Mouse (Mus musculus) B cell, adult 2 months (primary cell): ENCODE measurements around the gene Dapp1.
"Not testable (repeated sequence)": the region's sequence is repeated elsewhere in the genome, so short reads cannot be mapped to it uniquely, and the experiment has no call there.

Source experiments
- DNase-seq, 2 experiments: peaks; one replicate each; pipeline ENCODE4 v3.0.0; 2022

The Dapp1 gene

DNA sequence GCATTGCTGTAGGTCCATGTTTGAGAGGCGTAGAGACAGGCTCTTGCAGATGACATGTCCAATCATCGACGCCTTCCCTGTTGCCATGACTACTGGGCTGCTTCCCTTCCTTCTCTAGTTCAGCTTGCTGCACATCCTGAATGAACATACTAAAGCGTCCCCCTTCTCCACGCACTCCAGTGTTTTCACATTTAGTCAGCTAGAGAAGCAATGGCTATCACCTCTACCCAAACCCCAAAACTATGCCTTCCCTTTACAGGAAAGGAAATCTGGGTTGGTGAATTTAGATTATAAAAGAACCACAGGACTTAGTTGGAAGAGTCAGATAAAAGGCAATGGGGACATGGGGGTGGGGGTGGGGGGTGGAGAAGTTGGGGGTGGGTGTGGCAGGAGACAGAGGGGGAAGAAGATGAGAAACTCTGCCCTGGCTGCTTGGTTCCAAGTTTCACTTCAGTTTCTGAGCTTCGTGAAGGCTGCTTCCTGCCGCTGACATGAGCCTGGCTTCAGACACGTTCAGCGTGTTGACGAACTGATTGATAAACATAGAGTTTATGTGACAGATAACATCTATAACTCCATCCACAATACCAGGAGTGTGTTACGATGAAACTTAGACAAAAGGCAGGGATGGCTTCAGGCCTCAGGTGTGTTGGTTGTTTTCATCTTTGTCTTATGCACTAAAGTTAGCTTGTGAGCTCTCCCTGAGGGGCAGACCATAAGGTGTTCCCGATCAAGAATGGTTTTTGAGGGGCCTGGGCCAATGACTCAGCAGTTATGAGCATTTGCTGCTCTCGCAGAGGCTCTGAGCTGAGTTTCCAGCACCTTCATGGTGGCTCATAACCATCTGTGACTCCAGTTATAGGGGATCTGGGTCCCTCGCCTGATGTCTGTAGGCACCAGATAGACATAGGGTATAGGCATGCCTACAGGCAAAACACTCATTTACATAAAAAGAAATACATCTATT is 28.1 kb downstream of the Dapp1 start:
- DNase-seq: peak; percentile 65 to 71

DNA sequence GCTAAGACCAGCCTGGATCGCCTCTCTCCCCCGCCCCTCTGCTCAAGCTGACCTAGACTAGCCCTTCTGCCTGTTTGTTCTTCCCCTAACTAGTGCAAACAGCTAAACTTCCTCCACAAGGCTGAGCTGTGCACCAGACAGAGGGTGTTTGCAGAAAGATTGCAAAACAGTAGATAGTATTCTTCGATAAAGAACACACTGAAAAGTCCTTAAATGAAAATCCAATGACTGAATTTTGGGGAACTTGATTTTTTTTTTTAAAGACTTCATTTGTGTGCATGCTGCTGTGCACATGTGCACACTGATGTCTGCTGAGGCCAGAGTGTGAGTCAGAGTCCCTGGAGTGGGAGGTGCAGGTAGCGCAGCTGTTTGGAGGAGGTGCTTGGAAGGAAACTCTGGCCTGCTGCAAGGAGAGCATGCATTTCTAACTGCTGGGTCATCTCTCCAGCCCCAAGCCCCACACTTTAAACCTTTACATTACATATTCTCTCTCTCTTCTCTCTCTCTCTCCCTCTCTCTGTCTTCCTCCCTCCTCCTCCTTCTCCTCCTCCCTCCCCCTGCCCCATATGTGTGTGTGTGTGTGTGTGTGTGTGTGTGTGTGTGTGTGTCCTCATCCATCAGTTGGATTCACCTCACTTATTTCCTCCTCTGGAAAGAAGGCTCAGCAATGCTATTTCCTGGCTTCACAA is 29.0 kb downstream of the Dapp1 start:
- DNase-seq: peak; percentile 51 to 59

DNA sequence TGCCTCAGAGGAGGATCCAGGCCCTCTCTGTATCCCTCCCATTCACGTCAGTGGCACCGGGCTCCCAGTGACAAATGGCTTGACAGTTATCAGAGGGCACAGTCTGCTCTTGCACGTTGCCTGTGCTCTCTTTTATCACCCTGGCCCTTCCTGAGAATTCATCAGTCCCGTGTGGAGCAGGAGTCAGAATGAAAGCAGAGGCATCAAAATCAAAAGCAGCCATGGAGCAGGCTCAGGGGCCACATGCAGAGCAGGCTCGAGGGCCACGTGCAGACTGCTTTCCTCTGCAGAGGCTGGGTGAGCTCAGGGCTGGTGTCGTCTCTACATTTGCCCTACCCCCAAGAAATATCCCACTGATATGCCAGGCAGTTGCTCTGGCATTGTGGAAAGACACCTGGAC is 29.5 kb downstream of the Dapp1 start:
- DNase-seq: no peak

DNA sequence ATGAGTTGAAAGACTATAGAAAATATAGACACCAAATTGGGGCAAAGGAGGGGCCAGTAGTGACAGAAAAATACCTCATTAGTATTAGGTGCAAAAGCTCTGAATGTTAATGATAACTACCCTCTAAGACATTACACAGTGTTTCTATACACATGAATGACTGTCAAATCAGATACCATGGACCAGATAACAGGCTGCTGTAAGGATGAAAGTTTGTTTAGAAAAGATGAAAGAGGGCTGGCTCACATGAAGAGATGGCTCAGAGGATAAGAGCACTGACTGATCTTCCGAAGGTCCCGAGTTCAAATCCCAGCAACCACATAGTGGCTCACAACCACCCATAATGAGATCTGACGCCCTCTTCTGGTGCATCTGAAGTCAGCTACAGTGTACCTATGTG is 30.0 kb downstream of the Dapp1 start:
- not testable (repeated sequence) for DNase-seq

DNA sequence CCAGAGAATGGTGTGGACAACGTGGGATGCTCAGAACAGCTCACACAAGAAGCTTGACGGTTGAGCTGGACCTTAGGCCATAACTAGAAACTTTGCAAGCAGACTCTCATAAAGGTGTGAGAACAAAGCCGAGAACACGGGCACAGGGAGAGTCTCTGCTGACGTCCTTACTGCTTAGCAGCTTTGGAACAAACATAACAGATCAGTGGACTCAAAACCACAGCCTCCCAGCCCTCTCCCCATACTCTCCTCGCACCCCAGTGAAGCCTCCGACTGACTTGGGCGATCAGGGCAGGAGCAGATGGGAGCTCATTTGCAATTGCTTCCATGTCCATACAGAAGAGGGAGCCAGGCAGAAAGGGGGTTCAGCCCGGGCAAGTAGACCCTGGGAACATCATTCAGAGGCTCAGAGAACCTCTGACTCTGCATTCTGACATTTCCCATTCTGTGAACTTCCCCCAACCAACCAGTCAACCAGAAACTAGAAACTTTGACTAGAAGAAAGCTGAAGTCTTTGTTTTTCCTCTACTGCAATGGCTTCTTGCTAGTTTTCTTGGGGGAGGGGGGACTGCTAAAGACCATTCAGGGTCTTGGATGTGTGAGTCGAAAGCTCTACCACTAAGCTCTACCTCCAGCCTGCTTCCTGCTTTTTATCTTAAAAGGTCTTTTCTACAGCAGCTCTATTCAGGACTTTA is 31.0 kb downstream of the Dapp1 start:
- DNase-seq: peak; percentile 52 to 57

DNA sequence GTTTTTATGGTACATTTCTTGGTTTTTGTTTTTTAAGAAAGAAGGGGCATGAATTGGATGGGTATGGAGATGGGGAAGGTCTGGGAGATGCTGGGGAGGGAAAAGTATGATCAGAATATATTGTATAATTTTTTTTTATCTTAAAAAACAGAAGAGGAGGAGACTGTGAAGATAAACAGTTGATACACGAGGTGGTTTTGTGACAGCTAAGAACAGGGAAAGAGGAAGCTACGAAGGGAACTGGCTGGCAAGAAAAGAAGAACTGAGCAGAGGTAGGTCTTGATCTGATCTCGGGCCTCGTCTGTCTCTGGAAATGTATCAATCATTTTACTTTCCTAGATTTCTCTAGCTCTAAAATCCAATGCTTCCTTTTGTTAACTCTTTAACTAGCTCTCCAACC is 33.8 kb downstream of the Dapp1 start:
- peak; percentile 42 to 61 for DNase-seq

DNA sequence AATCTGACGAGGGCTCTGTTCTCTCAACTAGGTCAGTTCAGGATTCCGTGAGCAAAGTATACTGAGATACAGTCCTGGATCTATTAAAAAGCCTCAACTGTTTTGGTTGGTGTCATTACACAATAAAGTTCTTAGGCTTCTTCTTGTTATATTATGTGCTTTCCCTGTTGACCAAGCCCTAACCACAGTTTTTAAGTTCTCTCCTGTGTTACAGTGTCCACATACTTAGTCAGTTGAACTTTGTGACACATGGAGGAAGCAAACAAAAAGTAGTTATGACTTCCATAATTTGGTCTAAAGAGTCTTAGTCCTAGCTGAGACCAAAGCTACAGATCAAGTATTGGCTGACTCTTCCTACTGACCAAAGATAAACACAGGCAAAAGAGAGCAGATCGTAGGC is 34.5 kb downstream of the Dapp1 start:
- no peak for DNase-seq

DNA sequence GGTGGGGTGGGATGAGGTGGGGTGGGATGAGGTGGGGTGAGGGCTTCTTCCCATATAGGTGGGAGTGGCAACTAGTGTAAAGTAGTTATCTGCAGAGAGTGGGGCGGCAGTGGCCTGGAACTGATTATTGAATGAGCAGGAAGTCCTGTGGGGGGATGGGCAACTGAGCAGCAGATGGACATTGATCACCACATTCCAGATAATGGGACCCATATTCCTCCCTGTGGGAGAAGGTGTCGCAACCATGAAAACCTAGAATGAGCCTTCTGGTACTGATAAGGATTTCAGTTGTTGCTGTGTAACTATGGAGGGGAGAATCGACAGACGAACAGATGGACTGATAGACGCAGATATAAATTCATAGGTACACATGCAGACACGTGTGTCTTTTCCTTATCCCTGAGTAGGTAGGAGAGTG is 37.6 kb downstream of the Dapp1 start:
- no peak for DNase-seq

DNA sequence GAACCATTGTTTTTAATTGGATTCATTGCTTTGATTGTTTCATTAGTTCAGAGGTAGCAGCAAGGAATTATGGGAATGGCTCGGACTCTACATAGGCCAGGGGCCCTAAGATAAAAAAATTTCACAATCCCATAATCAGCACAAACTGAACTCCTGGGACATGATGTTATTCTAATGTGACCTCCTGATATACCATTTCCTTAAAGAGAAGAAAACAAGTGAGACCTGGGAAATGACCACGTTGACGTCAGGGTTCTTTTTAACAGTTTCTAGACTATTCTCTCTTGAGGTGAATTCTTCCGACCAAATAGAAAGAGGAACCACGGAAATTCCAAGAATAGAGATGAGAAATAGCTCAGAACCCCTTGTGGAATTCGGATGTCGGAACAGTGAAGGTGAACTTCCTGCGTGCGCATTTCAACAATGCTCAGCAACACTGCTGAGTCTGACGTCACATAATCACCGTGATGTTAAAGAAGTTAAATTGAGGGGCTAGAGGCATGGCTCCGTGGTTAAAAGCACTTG is 39.2 kb downstream of the Dapp1 start:
- no peak for DNase-seq

DNA sequence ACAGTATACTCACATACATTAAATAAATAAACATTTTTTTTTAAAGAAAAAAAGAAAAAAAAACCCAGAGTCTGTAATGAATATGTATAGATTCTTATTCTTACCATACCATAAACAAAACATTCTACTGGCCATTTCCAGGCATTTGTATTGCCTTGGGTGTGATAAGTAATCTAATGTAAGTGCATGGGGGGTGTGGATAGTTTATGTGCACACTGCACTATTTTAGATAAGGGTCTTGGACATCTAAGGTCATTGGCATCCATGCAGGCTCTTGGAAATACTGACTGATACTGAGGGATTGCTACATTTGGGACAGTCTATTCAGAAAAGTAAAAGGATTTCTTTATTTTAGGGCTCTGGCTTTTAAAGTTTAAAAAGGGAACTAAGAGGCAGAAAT is 39.8 kb downstream of the Dapp1 start:
- DNase-seq: no peak

DNA sequence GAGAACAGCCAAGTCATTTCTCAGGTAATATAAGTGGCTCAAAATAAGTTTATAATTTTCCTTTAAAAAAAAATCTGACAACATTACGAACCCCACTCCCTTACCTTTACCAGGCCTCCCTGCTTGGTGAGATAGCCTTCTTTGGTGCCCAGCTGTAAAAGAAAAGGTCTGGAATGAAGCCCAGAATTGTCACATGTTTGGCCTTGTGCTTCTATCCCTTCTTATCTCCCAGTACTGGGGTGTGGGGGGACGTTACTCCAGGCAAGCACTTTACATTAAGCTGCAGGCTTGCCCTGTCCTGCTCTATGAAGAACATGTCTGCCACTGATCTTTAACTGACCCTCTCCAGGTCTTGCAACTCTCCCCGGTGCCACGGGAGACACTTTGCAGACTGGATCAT is 40.6 kb downstream of the Dapp1 start:
- DNase-seq: no peak

DNA sequence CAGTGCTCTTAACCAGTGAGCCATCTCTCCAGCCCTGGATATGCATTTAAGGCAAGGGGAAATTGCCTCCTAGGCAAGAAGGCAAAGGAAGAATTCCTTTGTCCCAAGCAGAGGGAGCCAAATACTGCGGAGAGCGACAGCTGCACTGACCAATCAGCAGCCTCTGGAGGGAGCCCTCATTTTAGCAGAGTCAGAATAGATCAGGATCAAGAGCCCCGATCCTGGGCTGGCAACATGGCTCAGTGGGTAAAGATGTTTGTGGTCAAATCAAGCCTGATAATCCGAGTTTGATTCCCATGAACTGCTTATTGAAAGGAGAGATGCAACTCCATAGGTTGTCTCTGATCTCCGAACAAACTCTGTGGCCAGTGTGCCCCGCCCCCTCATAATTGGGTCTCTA is 42.7 kb downstream of the Dapp1 start:
- DNase-seq: no peak

DNA sequence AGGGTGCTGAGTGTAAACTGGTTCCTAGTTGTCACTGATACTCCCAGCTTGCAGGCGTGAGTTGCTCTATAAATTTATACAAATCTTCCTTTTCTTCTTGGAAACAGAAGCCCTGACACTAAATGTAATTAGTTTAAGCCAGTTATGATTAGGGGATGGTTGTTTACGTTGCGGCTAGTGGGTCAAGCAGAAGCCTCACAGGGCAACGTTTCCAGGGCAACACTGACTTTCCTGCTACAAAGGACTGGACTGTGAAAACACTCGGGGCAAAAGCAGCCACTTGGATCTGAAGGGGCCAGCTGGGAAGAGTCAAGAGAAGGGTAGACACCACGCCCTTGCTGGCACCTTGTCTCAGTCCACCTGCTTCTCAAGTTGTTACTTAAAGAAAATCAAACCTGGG is 44.8 kb downstream of the Dapp1 start:
- DNase-seq: no peak

DNA sequence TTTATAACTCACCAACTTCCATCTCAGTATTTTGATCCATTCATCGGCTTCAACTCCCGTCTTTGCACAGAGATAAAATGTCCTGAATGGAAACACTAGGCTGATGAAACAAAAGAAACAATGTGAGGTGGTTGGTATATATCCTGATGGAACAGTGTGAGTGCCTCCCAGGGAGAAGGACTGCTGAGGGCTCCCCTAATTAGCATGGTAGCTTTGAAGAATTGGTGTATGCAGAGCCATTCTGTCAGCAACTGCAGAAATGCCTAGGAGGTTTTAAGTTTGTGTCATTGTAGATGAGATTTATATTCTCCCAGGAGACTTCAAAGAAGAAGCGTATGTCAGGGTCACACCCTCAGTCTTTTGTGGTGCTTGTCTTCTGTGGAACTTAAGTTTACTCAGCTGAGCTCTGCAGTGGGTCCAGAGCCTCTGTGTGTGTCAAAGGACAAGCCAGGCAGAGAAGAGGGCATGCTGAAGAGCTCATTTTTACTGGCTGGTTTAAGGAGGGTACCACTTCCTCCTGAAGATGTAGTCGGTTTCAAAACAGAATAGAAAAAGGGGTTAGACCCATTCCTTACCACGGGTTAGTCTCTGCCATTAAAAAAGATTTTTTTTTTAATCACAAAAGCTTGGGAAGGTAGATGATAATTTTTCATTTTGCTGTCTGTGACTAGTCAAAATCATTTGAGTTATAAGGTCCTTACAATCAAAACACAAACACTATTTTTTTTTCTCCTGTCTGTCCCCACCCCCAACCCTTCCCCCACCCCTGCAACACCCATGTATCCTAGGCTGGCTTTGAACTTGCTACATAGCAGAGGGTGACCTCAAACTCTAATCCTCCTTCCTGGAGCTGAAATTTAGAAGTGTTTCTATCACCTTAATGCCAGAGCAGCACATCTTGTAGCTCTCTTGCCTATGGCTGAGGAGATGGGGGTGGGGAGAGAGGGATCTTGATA is 45.5 kb downstream of the Dapp1 start:
- no peak for DNase-seq

DNA sequence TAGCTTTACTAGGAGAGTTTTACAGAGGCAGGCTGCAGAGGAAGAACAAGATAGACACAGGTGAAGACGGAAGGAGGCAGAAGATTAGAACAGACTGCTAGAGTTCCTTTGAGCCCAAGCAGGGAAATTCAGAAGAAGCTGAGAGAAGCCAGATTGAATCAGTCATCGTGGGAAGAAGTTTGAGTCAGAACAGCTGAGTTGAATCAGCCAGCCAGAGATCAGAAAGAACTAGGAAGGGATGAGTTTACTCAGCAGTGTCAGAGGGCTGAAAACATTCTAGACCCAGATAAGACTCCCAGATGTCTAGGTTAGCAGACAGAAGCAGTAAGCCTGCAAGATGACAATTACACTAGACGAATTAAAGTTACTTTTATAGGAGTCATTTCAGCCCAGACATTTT is 47.4 kb downstream of the Dapp1 start:
- DNase-seq: no peak

DNA sequence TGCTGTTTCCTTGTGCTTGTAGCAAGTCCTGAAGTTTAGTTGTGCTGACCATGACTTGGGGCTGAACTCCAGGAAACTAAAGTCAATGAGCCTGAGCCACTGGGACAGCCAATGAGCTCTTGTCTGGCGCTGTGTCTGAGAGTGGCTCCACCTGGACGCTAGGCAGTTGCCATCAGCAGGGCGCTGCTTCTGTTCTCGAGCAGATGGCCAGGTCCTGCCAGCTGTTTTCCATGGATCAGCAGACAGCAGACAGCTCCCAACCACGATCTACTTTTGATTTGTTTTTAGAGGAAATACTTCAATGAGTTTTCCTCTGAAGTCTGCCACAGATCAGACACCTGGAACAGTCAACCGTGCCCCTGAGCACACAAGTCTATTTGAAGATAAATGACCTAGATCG is 48.6 kb downstream of the Dapp1 start:
- no peak for DNase-seq

DNA sequence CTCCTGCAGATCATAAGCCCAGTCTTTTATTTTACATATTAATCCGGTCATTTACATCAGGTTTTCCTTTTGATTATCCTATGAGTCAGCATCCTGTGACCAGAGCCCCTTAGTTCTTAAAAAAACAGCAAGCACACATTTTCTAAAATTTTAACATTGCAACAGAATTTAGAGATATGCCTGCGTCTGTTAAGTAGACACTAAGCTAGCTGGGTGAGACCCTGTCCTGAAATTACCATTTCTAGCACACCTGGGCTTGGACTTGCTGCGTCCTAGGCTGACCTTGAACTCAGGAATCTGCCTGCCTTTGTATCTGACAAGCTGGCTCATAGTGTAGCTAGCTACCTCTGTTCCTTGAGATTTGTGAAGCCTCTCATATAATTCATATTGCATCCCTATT is 51.4 kb downstream of the Dapp1 start:
- DNase-seq: no peak

DNA sequence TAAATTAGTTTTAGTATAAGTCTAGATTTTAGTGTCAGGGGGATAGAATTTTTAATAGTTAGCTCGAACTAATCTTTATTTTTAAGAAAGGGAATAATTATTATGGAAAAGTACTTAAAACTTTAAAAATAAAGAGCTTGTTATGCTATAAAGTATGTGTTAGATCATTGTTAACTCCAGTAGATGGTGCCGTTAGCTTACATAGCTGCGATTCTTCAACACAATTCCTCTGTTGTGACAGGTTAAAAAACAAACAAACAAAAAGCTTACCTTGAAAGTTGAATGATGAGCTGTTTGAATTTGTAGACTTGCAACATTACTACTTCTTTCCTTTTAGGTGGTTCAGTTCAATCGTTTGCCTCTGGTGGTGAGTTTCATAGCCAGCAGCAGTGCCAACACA is 54.3 kb downstream of the Dapp1 start:
- DNase-seq: no peak

DNA sequence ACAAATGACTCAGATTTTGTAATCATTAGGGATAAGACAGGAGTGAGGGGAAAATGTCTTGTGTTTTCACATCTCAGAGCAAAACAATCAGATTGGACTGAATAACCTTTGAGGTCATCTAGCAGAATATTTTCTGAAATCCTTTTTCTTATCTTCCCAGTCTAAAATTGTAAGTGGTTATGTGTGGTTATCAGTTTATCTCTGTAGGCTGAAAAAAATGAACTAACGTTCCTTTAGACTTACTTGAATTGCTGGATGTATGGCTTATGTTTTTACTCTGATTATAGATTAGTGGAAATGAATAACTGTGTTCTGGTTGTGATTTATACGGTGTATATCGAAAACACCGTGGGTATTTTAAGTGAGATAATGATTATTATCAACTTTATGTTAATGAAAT is 60.8 kb downstream of the Dapp1 start:
- DNase-seq: no peak

DNA sequence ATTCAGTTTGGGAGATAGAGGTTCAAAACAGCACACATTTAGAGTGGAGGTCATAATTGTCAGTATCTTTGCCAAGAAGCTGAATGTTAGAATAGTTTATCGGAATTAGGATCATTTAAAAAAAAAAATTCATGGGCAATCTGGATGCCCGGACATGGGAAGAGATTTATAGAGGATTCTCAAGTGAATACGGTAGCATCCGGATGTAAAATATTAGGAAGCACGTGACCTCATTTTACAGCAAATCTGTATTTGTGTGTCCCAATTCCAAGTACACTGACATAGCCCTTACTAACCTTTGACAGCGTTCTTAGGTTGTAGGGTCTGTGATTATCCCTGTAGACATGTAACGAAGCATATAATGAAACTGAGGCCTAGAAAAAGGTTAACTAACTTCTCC is 61.9 kb downstream of the Dapp1 start:
- no peak for DNase-seq

DNA sequence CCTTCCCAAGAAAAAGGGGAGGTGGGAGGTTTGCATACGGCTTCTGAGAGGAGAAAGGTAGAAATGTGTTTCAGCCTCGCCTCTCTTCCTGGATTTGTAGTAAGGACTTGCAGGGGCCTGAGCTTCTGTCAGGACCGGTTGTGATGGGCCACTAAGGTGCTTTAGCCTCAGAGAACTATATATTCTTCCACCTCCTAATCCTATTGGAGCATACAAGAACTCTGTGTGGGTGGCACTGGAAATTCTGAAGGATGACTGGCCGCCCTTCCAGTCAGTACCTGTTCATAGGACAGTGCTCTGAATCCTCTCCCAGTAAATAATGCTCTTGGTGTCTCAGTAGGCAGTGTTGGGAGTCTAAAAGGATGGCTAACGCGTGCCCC is 62.4 kb downstream of the Dapp1 start:
- no peak for DNase-seq
